Mouse (Mus musculus): ENCODE measurements around the gene Pitpna. TPM values are rescaled to one million over a fixed set of nuclear protein-coding genes. Genes with fewer than 3 reads are reported as not detected.
"Not testable (repeated sequence)": the region's sequence is repeated elsewhere in the genome, so short reads cannot be mapped to it uniquely, and the experiment has no call there.

Gene Pitpna
- polyA plus RNA-seq, 1 experiment from 2014 or later = 92.3 TPM

GRCm38 (mm10) chr11:75552906-75553482 lies 34.9 kb upstream of the Pitpna start:
- Histone ChIP-seq H3K4me1 (replicated peaks) (peaks cover 19% of the 10 kb centered on the region), H3K36me3 (no peaks in the 10 kb centered on the region), H3K4me2 (replicated peaks) (no peak overlapping the region), H3K4me3 (replicated peaks) (no peak overlapping the region), H3K27me3 (replicated peaks) (no peaks in the 10 kb centered on the region), H3K9me3 (no peaks in the 10 kb centered on the region), H3K27ac (no peak overlapping the region), H3K9ac (no peak overlapping the region)
- WGBS = 61% methylated on average over 7 of the region's 7 CpGs
- no peak for ATAC-seq

- WGBS = 94% methylated on average over 6 of the region's 6 CpGs
- not testable (repeated sequence) for H3K27ac ChIP-seq
Measured at GRCm38 (mm10) chr11:75556006-75556405, 31.9 kb upstream of the Pitpna start.

GRCm38 (mm10) chr11:75557142-75557541 lies 30.8 kb upstream of the Pitpna start:
- WGBS = 84% methylated on average over 6 of the region's 6 CpGs
- Histone ChIP-seq H3K4me3 (replicated peaks) (no peak overlapping the region), H3K36me3 (no peaks in the 10 kb centered on the region), H3K4me2 (replicated peaks) (no peak overlapping the region), H3K9ac (no peak overlapping the region), H3K4me1 (replicated peaks) (peaks cover 12% of the 10 kb centered on the region), H3K27ac (no peak overlapping the region), H3K27me3 (replicated peaks) (no peaks in the 10 kb centered on the region), H3K9me3 (no peaks in the 10 kb centered on the region)
- no peak for ATAC-seq

More at GRCm38 (mm10) chr11:75556006-75556405, 31.9 kb upstream of the Pitpna start:
- H3K9ac ChIP-seq; ATAC-seq; H3K36me3 ChIP-seq; H3K9me3 ChIP-seq; H3K4me3 ChIP-seq (replicated peaks); H3K4me2 ChIP-seq (replicated peaks); H3K27me3 ChIP-seq (replicated peaks); H3K4me1 ChIP-seq (replicated peaks): not testable (repeated sequence)

- no peaks in the 10 kb centered on the region for H3K27me3 ChIP-seq (replicated peaks)
- H3K9ac ChIP-seq = no peak overlapping the region
- H3K4me3 ChIP-seq (replicated peaks) = no peak overlapping the region
- no peaks in the 10 kb centered on the region for H3K36me3 ChIP-seq
- H3K9me3 ChIP-seq = no peaks in the 10 kb centered on the region
- ATAC-seq = no peak
- H3K27ac ChIP-seq = no peak overlapping the region
- no peak overlapping the region for H3K4me2 ChIP-seq (replicated peaks)
- WGBS = 100% methylated on average over 1 of the region's 1 CpGs
- H3K4me1 ChIP-seq (replicated peaks) = peaks cover 10% of the 10 kb centered on the region
Measured at GRCm38 (mm10) chr11:75558101-75558500, 29.8 kb upstream of the Pitpna start.

- H3K36me3 ChIP-seq = no peaks in the 10 kb centered on the region
- 85% methylated on average over 8 of the region's 8 CpGs for WGBS
- no peak overlapping the region for H3K9ac ChIP-seq
- ATAC-seq = no peak
- H3K4me3 ChIP-seq (replicated peaks) = no peak overlapping the region
- no peaks in the 10 kb centered on the region for H3K9me3 ChIP-seq
- H3K27ac ChIP-seq = peak overlapping the region; percentile 79
- peaks cover 22% of the 10 kb centered on the region for H3K4me1 ChIP-seq (replicated peaks)
- no peak overlapping the region for H3K4me2 ChIP-seq (replicated peaks)
- H3K27me3 ChIP-seq (replicated peaks) = no peaks in the 10 kb centered on the region
Measured at GRCm38 (mm10) chr11:75559870-75560504, 27.9 kb upstream of the Pitpna start.

GRCm38 (mm10) chr11:75560530-75561409 lies 27.1 kb upstream of the Pitpna start:
- no peak overlapping the region for H3K4me3 ChIP-seq (replicated peaks)
- no peaks in the 10 kb centered on the region for H3K9me3 ChIP-seq
- ATAC-seq = peak; percentile 92
- H3K9ac ChIP-seq = no peak overlapping the region
- H3K4me2 ChIP-seq (replicated peaks) = no peak overlapping the region
- no peaks in the 10 kb centered on the region for H3K36me3 ChIP-seq
- no peaks in the 10 kb centered on the region for H3K27me3 ChIP-seq (replicated peaks)
- 50% methylated on average over 14 of the region's 14 CpGs for WGBS
- peak overlapping the region; percentile 79 for H3K27ac ChIP-seq
- H3K4me1 ChIP-seq (replicated peaks) = peaks cover 22% of the 10 kb centered on the region

- H3K27me3 ChIP-seq (replicated peaks) = no peaks in the 10 kb centered on the region
- peaks cover 28% of the 10 kb centered on the region for H3K4me1 ChIP-seq (replicated peaks)
- WGBS = 76% methylated on average over 5 of the region's 5 CpGs
- H3K9ac ChIP-seq = no peak overlapping the region
- H3K27ac ChIP-seq = peak overlapping the region; percentile 45
- peak; percentile 19 for ATAC-seq
- H3K4me3 ChIP-seq (replicated peaks) = no peak overlapping the region
- H3K9me3 ChIP-seq = no peaks in the 10 kb centered on the region
- H3K36me3 ChIP-seq = no peaks in the 10 kb centered on the region
- no peak overlapping the region for H3K4me2 ChIP-seq (replicated peaks)
Measured at GRCm38 (mm10) chr11:75561410-75561791, 26.5 kb upstream of the Pitpna start.

- H3K27me3 ChIP-seq (replicated peaks) = no peaks in the 10 kb centered on the region
- no peak for ATAC-seq
- WGBS = 85% methylated on average over 8 of the region's 8 CpGs
- H3K9ac ChIP-seq = 0 out of 2 replicates have a peak overlapping the region, but pooled peaks have one; percentile 9
- H3K4me2 ChIP-seq (replicated peaks) = no peak overlapping the region
- H3K4me3 ChIP-seq (replicated peaks) = no peak overlapping the region
- peaks cover 42% of the 10 kb centered on the region for H3K4me1 ChIP-seq (replicated peaks)
- H3K9me3 ChIP-seq = no peaks in the 10 kb centered on the region
- no peaks in the 10 kb centered on the region for H3K36me3 ChIP-seq
- no peak overlapping the region for H3K27ac ChIP-seq
Measured at GRCm38 (mm10) chr11:75562840-75563239, 25.1 kb upstream of the Pitpna start.

- no peak overlapping the region for H3K4me2 ChIP-seq (replicated peaks)
- H3K9me3 ChIP-seq = no peaks in the 10 kb centered on the region
- H3K9ac ChIP-seq = peak overlapping the region; percentile 9; the same call in 1 of the 2 replicates
- H3K36me3 ChIP-seq = no peaks in the 10 kb centered on the region
- ATAC-seq = no peak
- H3K4me3 ChIP-seq (replicated peaks) = no peak overlapping the region
- no peaks in the 10 kb centered on the region for H3K27me3 ChIP-seq (replicated peaks)
- H3K4me1 ChIP-seq (replicated peaks) = peaks cover 48% of the 10 kb centered on the region
- 60% methylated on average over 18 of the region's 18 CpGs for WGBS
- H3K27ac ChIP-seq = no peak overlapping the region
Measured at GRCm38 (mm10) chr11:75563851-75564548, 23.9 kb upstream of the Pitpna start.

- H3K9me3 ChIP-seq = no peaks in the 10 kb centered on the region
- no peak for ATAC-seq
- no peak overlapping the region for H3K4me2 ChIP-seq (replicated peaks)
- 0 out of 2 replicates have a peak overlapping the region, but pooled peaks have one; percentile 8 for H3K27ac ChIP-seq
- 58% methylated on average over 2 of the region's 2 CpGs for WGBS
- peaks cover 47% of the 10 kb centered on the region for H3K4me1 ChIP-seq (replicated peaks)
- no peak overlapping the region for H3K9ac ChIP-seq
- H3K27me3 ChIP-seq (replicated peaks) = no peaks in the 10 kb centered on the region
- H3K36me3 ChIP-seq = no peaks in the 10 kb centered on the region
- H3K4me3 ChIP-seq (replicated peaks) = no peak overlapping the region
Measured at GRCm38 (mm10) chr11:75565849-75566248, 22.0 kb upstream of the Pitpna start.

- H3K27me3 ChIP-seq (replicated peaks) = no peaks in the 10 kb centered on the region
- 77% methylated on average over 13 of the region's 13 CpGs for WGBS
- no peak overlapping the region for H3K4me2 ChIP-seq (replicated peaks)
- peak overlapping the region; percentile 51; the same call in 1 of the 2 replicates for H3K27ac ChIP-seq
- no peak overlapping the region for H3K9ac ChIP-seq
- no peak overlapping the region for H3K4me3 ChIP-seq (replicated peaks)
- no peak for ATAC-seq
- H3K9me3 ChIP-seq = no peaks in the 10 kb centered on the region
- H3K36me3 ChIP-seq = no peaks in the 10 kb centered on the region
- peaks cover 45% of the 10 kb centered on the region for H3K4me1 ChIP-seq (replicated peaks)
Measured at GRCm38 (mm10) chr11:75566276-75567196, 21.4 kb upstream of the Pitpna start.

All from intestine, embryonic 15.5 days (tissue).